Mouse (Mus musculus): Measurements from ENCODE around the gene 4930539E08Rik.

The 4930539E08Rik gene

GRCm38 (mm10) chr17:28858205-28858604, 56.9 kb downstream of the 4930539E08Rik start, which contains the start of gene Pnpla1:
Pnpla1 (plus strand) TSS chr17:28858411.
- in situ Hi-C loops (cut with MboI) = no loop called here

DNA sequence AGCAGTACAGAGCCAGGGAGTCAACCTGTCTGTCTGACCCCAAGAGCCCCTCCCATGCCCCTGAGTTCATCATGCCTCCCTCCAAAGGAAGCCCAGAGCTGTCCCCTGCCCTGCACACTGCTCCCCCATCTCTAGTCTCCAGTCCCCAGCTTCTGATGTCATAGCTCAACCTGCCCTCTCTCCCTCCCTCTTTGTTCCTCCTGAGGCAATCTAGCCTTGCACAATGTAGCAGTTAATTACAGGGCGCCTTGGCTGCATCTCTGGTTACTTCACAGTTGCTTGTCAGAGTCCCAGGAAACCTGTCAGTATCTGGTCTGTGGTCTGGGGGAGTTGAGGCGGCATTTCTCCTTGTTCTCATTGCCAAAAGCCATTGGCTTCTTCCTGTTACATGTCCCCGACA, 59.1 kb downstream of the 4930539E08Rik start:
- in situ Hi-C loops (cut with MboI) = no loop called here

DNA sequence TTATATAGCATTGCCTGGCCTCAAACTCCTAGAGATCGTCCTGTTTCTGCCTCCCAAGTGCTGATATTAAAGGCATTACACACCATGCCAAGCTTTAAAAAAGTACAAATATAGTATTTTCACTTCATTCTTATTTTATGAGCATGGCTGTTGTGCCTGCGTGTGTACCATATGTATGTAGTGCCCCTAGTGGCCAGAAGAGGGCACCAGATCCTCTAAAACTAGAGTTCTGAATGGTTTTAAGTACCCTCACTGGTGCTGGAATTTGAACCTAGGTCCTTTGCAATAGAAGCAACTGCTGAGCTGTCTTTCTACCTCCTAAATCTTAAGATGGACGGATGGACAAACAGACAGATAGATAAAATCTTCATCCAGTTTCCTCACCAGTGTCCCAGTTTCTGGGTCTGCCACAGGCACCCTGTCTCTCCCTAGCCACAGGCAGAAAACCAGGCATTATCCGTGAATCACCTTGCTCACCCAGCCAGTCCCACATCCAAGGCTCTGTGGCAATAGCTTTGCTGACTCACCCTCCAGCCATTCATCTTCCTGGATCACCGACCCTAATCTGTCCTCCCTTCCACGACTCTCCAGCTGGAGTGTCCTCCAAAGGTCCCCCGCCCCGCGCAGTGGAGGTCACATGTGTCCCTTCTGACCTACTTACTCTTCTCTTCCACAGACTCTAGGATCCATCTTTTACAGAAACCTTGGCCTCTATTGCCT, 59.8 kb downstream of the 4930539E08Rik start:
- in situ Hi-C loops (cut with MboI) = no loop called here

DNA sequence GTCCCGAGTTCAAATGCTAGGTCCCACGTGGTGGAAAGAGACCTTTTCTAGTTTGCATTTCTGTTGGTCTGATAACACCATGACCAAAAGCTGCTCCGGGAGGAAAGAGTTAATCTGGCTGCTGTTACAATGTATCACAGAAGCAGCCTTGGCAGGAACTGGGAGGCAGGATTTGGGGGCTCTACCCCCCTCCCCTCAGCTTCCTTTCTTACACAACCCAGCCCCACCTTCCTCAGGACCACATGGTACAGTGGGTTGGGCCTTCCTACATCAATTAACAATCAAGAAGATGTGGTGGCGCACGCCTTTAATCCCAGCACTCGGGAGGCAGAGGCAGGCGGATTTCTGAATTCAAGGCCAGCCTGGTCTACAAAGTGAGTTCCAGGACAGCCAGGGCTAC, 60.7 kb downstream of the 4930539E08Rik start:
- in situ Hi-C loops (cut with MboI) = no loop called here

DNA sequence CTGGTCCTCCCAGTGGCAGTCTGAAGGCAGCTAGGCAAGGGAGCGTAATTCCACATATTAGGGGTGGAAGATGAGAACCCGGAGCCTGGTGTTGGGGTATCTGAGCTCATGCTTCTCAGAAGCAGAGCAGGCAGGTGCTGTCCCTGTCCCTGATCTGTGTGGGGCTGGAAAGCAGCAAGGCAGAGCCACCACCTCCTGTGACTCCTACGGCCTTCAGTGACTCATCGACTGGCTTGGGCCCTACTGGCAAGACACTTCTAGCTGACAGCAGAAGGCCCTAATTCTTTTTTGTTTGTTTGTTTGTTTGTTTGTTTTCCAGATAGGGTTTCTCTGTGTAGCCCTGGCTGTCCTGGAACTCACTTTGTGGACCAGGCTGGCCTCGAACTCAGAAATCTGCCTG, 64.6 kb downstream of the 4930539E08Rik start:
- in situ Hi-C loops (cut with MboI) = no loop called here

DNA sequence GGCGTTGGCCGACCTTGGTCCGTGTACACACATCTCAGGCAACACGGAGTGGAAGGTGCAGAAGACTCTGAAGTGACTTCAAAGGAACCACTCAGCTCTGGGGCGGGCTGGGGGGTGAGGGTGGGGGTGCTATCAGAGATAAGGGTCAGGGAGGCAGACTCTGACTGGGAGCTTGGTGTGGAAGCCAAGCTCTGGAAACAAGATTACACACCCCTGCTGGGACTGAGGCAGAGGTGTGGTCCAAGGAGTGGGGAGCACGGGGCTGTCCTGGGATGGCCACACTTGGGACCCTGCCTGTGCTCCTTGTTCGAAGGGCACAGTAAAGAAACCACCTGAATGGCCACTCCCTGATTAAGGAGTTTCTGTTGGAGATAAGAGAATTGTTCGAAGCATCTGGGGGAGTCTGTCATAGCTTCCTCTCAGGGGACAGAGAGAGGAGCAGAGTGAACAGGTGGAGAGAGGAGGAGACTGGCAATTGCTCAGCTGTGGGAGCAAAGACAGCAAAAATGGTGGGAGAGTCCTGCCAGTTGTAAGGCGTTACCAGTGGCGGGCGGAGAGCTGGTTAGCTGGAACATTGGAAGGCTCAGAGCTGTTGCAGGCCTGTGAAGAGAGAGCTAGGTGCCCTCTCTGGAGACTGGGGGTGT, 68.0 kb downstream of the 4930539E08Rik start:
- in situ Hi-C loops (cut with MboI) = no loop called here

Measured in mature B cell (primary cell).